Comparison of ENCODE assay signal across 16 mouse cellular contexts in genomic region chr10:3898068-3898467, GRCm38 (mm10).
DNase-seq lines count a peak whose midpoint lies in the region; TF ChIP-seq lines count a peak whose summit lies in the region.
"Had no signal": no experiment of that assay in that cellular context is flagged by ENCODE, and none has a peak within 500 bp of the region (broad histone marks: within the 10 kb centered on the region; RNA-seq: fewer than 3 reads in every experiment).

No protein-coding gene starts in this region.

- H3K4me3 ChIP-seq in gastrocnemius, adult 2 months, result no peak overlapping the region
- H3K4me3 ChIP-seq: embryonic facial prominence, embryonic 10.5 days; forebrain, embryonic 13.5 days; hindbrain, embryonic 12.5 days had no signal

- no peak for DNase-seq in gastrocnemius, adult 2 months
- no peak for DNase-seq in gastrocnemius, adult 8-10 months (ENCODE audit: low spot score in 2 of 2)
- peak; percentile 19 for DNase-seq in kidney, adult 11 months
- DNase-seq in kidney, postnatal 10 days, result no peak
- DNase-seq in lung, postnatal 10 days, result peak; percentile 7
- no peak for DNase-seq in lung, postnatal 36 days
- DNase-seq in T-cell, adult 2 months (ENCODE audit: low spot score), result no peak
- no peak for DNase-seq in yolk sac, embryonic 10.5 days (ENCODE audit: low spot score)
- DNase-seq: cerebellum, adult 18-20 months; cerebellum, postnatal 36 days; midbrain, embryonic 14.5 days; thymus, adult 2 months had no signal

- intact Hi-C loops in gastrocnemius, adult 2 months (cut with DNase I), result no loop called here

- no peak for TF ChIP-seq CTCF in gastrocnemius, adult 2 months (IDR thresholded peaks at IDR 0.05)

- peak overlapping the region; percentile 77 for H3K27ac ChIP-seq in gastrocnemius, adult 2 months
- H3K27ac ChIP-seq: embryonic facial prominence, embryonic 10.5 days; forebrain, embryonic 13.5 days; hindbrain, embryonic 12.5 days; liver, embryonic 14.5 days had no signal

Comparison
In these comparisons a context has a peak if more than half of its experiments do, and no peak if none do; other contexts are left out.
1. DNase-seq: peak in kidney, adult 11 months (single experiment) and lung, postnatal 10 days (single experiment); none in gastrocnemius, adult 2 months (single experiment), gastrocnemius, adult 8-10 months (0 of 2), kidney, postnatal 10 days (single experiment), lung, postnatal 36 days (single experiment), T-cell, adult 2 months (single experiment) and yolk sac, embryonic 10.5 days (single experiment).